Mouse (Mus musculus) forebrain, embryonic 13.5 days (tissue): ENCODE measurements around the gene Rbm8a. TPM values are rescaled to one million over a fixed set of nuclear protein-coding genes. Genes with fewer than 3 reads are reported as not detected.

ENCODE experiments used
- ATAC-seq: fragments of 200-750 bp; cut with Nextera tagmentation; 2 replicates; pipeline ENCODE4 v1.8.0; 2017
- H3K27ac ChIP-seq: fragments of 300-500 bp; sonication (generic); 2 replicates; pipeline ENCODE4 v1.5.1; 2015; ENCODE audit warnings: inconsistent platforms, mild to moderate bottlenecking, moderate library complexity
- H3K27me3 ChIP-seq: fragments of 300-500 bp; sonication (generic); 2 replicates; pipeline ENCODE4 v1.6.1; 2015; ENCODE audit warnings: mild to moderate bottlenecking, inconsistent platforms
- H3K36me3 ChIP-seq: fragments of 300-500 bp; sonication (generic); 2 replicates; pipeline ENCODE4 v1.6.1; 2015; ENCODE audit warnings: mild to moderate bottlenecking, inconsistent platforms; ENCODE audit not compliant: poor library complexity, severe bottlenecking
- H3K4me1 ChIP-seq: fragments of 300-500 bp; sonication (generic); 2 replicates; pipeline ENCODE4 v1.6.1; 2015; ENCODE audit warnings: inconsistent platforms
- H3K4me2 ChIP-seq: fragments of 300-500 bp; sonication (generic); 2 replicates; pipeline ENCODE4 v1.6.1; 2015; ENCODE audit warnings: inconsistent platforms, mild to moderate bottlenecking, moderate library complexity
- H3K4me3 ChIP-seq: fragments of 300-500 bp; sonication (generic); 2 replicates; pipeline ENCODE4 v1.5.1; 2015; ENCODE audit warnings: mild to moderate bottlenecking, inconsistent platforms
- H3K9ac ChIP-seq: fragments of 300-500 bp; sonication (generic); 2 replicates; pipeline ENCODE4 v1.6.1; 2015; ENCODE audit warnings: mild to moderate bottlenecking, inconsistent platforms
- H3K9me3 ChIP-seq: fragments of 300-500 bp; sonication (generic); replicated peaks from 2 replicates; pipeline ENCODE4 v1.6.1; 2016; ENCODE audit warnings: inconsistent platforms
- WGBS: fragments of 180-500 bp; shearing (Covaris S2); methylation state at CpG from one replicate; pipeline ENCODE4 v1.1.7; 2015; 5-methylcytosine and 5-hydroxymethylcytosine counted together
- polyA plus RNA-seq: library from polyadenylated mRNA; unstranded; fragments of >200 nt; fragmentation: Nextera tagmentation; extraction: Ambion mirVana; gene quantifications from 2 replicates; pipeline ENCODE4 v1.2.1, GENCODE M21; 2015

Rbm8a gene
- polyA plus RNA-seq, 1 experiment from 2014 or later = 161 TPM

GRCm38 (mm10) chr3:96617941-96618340 lies 11.8 kb upstream of the Rbm8a start:
- Histone ChIP-seq H3K4me3 (no peak overlapping the region), H3K27me3 (no peaks in the 10 kb centered on the region), H3K27ac (no peak overlapping the region), H3K4me2 (no peak overlapping the region), H3K36me3 (peaks cover 76% of the 10 kb centered on the region), H3K9me3 (no peaks in the 10 kb centered on the region), H3K9ac (no peak overlapping the region), H3K4me1 (no peaks in the 10 kb centered on the region)
- WGBS = 98% methylated on average over 3 of the region's 3 CpGs
- no peak for ATAC-seq

- H3K4me3 ChIP-seq = no peak overlapping the region
- no peaks in the 10 kb centered on the region for H3K4me1 ChIP-seq
- H3K36me3 ChIP-seq = peaks cover 71% of the 10 kb centered on the region
- 93% methylated on average over 4 of the region's 4 CpGs for WGBS
- no peaks in the 10 kb centered on the region for H3K9me3 ChIP-seq
- H3K4me2 ChIP-seq = no peak overlapping the region
- no peak for ATAC-seq
- H3K27ac ChIP-seq = no peak overlapping the region
- H3K9ac ChIP-seq = no peak overlapping the region
- H3K27me3 ChIP-seq = no peaks in the 10 kb centered on the region
These were observed 6.5 kb upstream of the Rbm8a start for GRCm38 (mm10) chr3:96623201-96623600.

GRCm38 (mm10) chr3:96632058-96632457 lies 2.3 kb downstream of the Rbm8a start:
- H3K9me3 ChIP-seq = no peaks in the 10 kb centered on the region
- H3K27ac ChIP-seq = no peak overlapping the region
- H3K36me3 ChIP-seq = peaks cover 30% of the 10 kb centered on the region
- no peak overlapping the region for H3K4me3 ChIP-seq
- no peaks in the 10 kb centered on the region for H3K27me3 ChIP-seq
- H3K9ac ChIP-seq = no peak overlapping the region
- H3K4me2 ChIP-seq = no peak overlapping the region
- ATAC-seq = no peak
- peaks cover 40% of the 10 kb centered on the region for H3K4me1 ChIP-seq

GRCm38 (mm10) chr3:96634015-96634414 lies 4.3 kb downstream of the Rbm8a start:
- Histone ChIP-seq H3K36me3 (peaks cover 37% of the 10 kb centered on the region), H3K9me3 (no peaks in the 10 kb centered on the region), H3K27ac (no peak overlapping the region), H3K9ac (no peak overlapping the region), H3K4me3 (no peak overlapping the region), H3K4me2 (no peak overlapping the region), H3K27me3 (no peaks in the 10 kb centered on the region), H3K4me1 (peaks cover 36% of the 10 kb centered on the region)
- 78% methylated on average over 1 of the region's 1 CpGs for WGBS
- no peak for ATAC-seq

- peak within 1 kb of the TSS; percentile 96 for H3K9ac ChIP-seq
- H3K4me3 ChIP-seq = peak within 1 kb of the TSS; percentile 90
- WGBS = 2% methylated on average over 59 of the region's 60 CpGs
- peak within 1 kb of the TSS; percentile 93 for H3K4me2 ChIP-seq
- peaks cover 32% of the 10 kb centered on the region for H3K4me1 ChIP-seq
- no peaks in the 10 kb centered on the region for H3K27me3 ChIP-seq
- no peaks in the 10 kb centered on the region for H3K9me3 ChIP-seq
- H3K27ac ChIP-seq = peak within 1 kb of the TSS; percentile 75
- H3K36me3 ChIP-seq = peaks cover 47% of the 10 kb centered on the region
- ATAC-seq = peak; percentile 93
These were observed 5.5 kb downstream of the Rbm8a start, which contains the start of the genes Pex11b and Gm42957 for GRCm38 (mm10) chr3:96634928-96635879. Gene Pex11b, plus strand, starts transcription at chr3:96635376. Gene Gm42957, plus strand, starts transcription at chr3:96635474.

- H3K4me1 ChIP-seq = peaks cover 26% of the 10 kb centered on the region
- no peaks in the 10 kb centered on the region for H3K27me3 ChIP-seq
- peak overlapping the region; percentile 90 for H3K4me3 ChIP-seq
- H3K27ac ChIP-seq = peak overlapping the region; percentile 75
- peaks cover 49% of the 10 kb centered on the region for H3K36me3 ChIP-seq
- peak overlapping the region; percentile 96 for H3K9ac ChIP-seq
- H3K9me3 ChIP-seq = no peaks in the 10 kb centered on the region
- ATAC-seq = no peak
- 12% methylated on average over 15 of the region's 15 CpGs for WGBS
- H3K4me2 ChIP-seq = peak overlapping the region; percentile 93
These were observed 6.2 kb downstream of the Rbm8a start for GRCm38 (mm10) chr3:96635906-96636305.

- no peaks in the 10 kb centered on the region for H3K9me3 ChIP-seq
- no peak for ATAC-seq
- WGBS = 74% methylated on average over 11 of the region's 11 CpGs
- peak overlapping the region; percentile 96 for H3K9ac ChIP-seq
- no peak overlapping the region for H3K27ac ChIP-seq
- H3K4me2 ChIP-seq = peak overlapping the region; percentile 93
- peak overlapping the region; percentile 90 for H3K4me3 ChIP-seq
- no peaks in the 10 kb centered on the region for H3K27me3 ChIP-seq
- peaks cover 50% of the 10 kb centered on the region for H3K36me3 ChIP-seq
- peaks cover 21% of the 10 kb centered on the region for H3K4me1 ChIP-seq
These were observed 6.7 kb downstream of the Rbm8a start for GRCm38 (mm10) chr3:96636448-96636847.

GRCm38 (mm10) chr3:96639219-96639618 lies 9.5 kb downstream of the Rbm8a start:
- Histone ChIP-seq H3K4me1 (peaks cover 19% of the 10 kb centered on the region), H3K4me2 (no peak overlapping the region), H3K9ac (no peak overlapping the region), H3K27ac (no peak overlapping the region), H3K27me3 (no peaks in the 10 kb centered on the region), H3K36me3 (peaks cover 40% of the 10 kb centered on the region), H3K4me3 (no peak overlapping the region), H3K9me3 (no peaks in the 10 kb centered on the region)
- WGBS = 83% methylated on average over 1 of the region's 1 CpGs
- no peak for ATAC-seq

GRCm38 (mm10) chr3:96645018-96645649 lies 15.4 kb downstream of the Rbm8a start, which contains the start of gene Itga10:
Gene Itga10, plus strand, starts transcription at chr3:96645584.
- Histone ChIP-seq H3K27me3 (no peaks in the 10 kb centered on the region), H3K9ac (peak within 1 kb of the TSS; percentile 8; the same call in 1 of the 2 replicates), H3K9me3 (no peaks in the 10 kb centered on the region), H3K4me1 (no peaks in the 10 kb centered on the region), H3K4me2 (no peak within 1 kb of the TSS), H3K27ac (no peak within 1 kb of the TSS), H3K36me3 (peaks cover 31% of the 10 kb centered on the region), H3K4me3 (no peak within 1 kb of the TSS)
- 66% methylated on average over 7 of the region's 7 CpGs for WGBS
- no peak for ATAC-seq

GRCm38 (mm10) chr3:96647365-96647764 lies 17.6 kb downstream of the Rbm8a start:
- no peak for ATAC-seq
- Histone ChIP-seq H3K27me3 (no peaks in the 10 kb centered on the region), H3K27ac (no peak overlapping the region), H3K9ac (no peak overlapping the region), H3K4me3 (no peak overlapping the region), H3K4me2 (no peak overlapping the region), H3K9me3 (no peaks in the 10 kb centered on the region), H3K4me1 (no peaks in the 10 kb centered on the region), H3K36me3 (peaks cover 22% of the 10 kb centered on the region)
- WGBS = 89% methylated on average over 3 of the region's 3 CpGs

GRCm38 (mm10) chr3:96660901-96661300 lies 31.2 kb downstream of the Rbm8a start:
- Histone ChIP-seq H3K27ac (no peak overlapping the region), H3K4me2 (no peak overlapping the region), H3K9ac (no peak overlapping the region), H3K9me3 (no peaks in the 10 kb centered on the region), H3K4me3 (no peak overlapping the region), H3K27me3 (no peaks in the 10 kb centered on the region), H3K36me3 (no peaks in the 10 kb centered on the region; the same call in 1 of the 2 replicates), H3K4me1 (peaks cover 10% of the 10 kb centered on the region)
- no peak for ATAC-seq
- 86% methylated on average over 2 of the region's 2 CpGs for WGBS

GRCm38 (mm10) chr3:96662731-96663316 lies 33.1 kb downstream of the Rbm8a start:
- Histone ChIP-seq H3K36me3 (no peaks in the 10 kb centered on the region), H3K27me3 (no peaks in the 10 kb centered on the region), H3K9ac (peak overlapping the region; percentile 55), H3K4me3 (peak overlapping the region; percentile 32; the same call in 1 of the 2 replicates), H3K9me3 (no peaks in the 10 kb centered on the region), H3K4me2 (peak overlapping the region; percentile 61), H3K27ac (no peak overlapping the region), H3K4me1 (peaks cover 10% of the 10 kb centered on the region)
- ATAC-seq = no peak
- WGBS = 46% methylated on average over 8 of the region's 8 CpGs
